Mouse (Mus musculus) embryonic facial prominence, embryonic 14.5 days (tissue): ENCODE data around the gene Cfap157. TPM values are rescaled to one million over a fixed set of nuclear protein-coding genes. Genes with fewer than 3 reads are reported as not detected.
A peak's percentile ranks its signal among the peaks of the same experiment; 100 is the strongest.

Source experiments
- ATAC-seq: fragments of 200-750 bp; cut with Nextera tagmentation; 2 replicates; pipeline ENCODE4 v1.8.0; 2017; ENCODE audit warnings: low read depth, moderate number of reproducible peaks, moderate TSS enrichment
- DNase-seq: peaks from one replicate; pipeline ENCODE4 v3.0.0-alpha.2; 2015; ENCODE audit warnings: low spot score
- H3K27ac ChIP-seq: fragments of 300-500 bp; sonication (generic); replicated peaks from 2 replicates; pipeline ENCODE4 v1.5.1; 2014; ENCODE audit warnings: low read depth, mild to moderate bottlenecking, low read length, moderate library complexity
- H3K27me3 ChIP-seq: fragments of 300-500 bp; sonication (generic); replicated peaks from 2 replicates; pipeline ENCODE4 v1.6.1; 2014; ENCODE audit warnings: low read length; ENCODE audit not compliant: control insufficient read depth, insufficient read depth
- H3K36me3 ChIP-seq: fragments of 300-500 bp; sonication (generic); 2 replicates; pipeline ENCODE4 v1.6.1; 2014; ENCODE audit warnings: low read length, mixed read lengths; ENCODE audit not compliant: control insufficient read depth, insufficient read depth
- H3K4me1 ChIP-seq: fragments of 300-500 bp; sonication (generic); 2 replicates; pipeline ENCODE4 v1.6.1; 2014; ENCODE audit warnings: antibody characterized with exemption, low read length; ENCODE audit not compliant: control insufficient read depth, insufficient read depth
- H3K4me2 ChIP-seq: fragments of 300-500 bp; sonication (generic); 2 replicates; pipeline ENCODE4 v1.6.1; 2014; ENCODE audit warnings: low read depth, mild to moderate bottlenecking, low read length, moderate library complexity, mixed read lengths
- H3K4me3 ChIP-seq: fragments of 300-500 bp; sonication (generic); 2 replicates; pipeline ENCODE4 v1.5.1; 2014; ENCODE audit warnings: low read depth, mild to moderate bottlenecking, low read length
- H3K9ac ChIP-seq: fragments of 300-500 bp; sonication (generic); 2 replicates; pipeline ENCODE4 v1.6.1; 2014; ENCODE audit warnings: low read depth, mild to moderate bottlenecking, low read length, moderate library complexity, mixed read lengths
- H3K9me3 ChIP-seq: fragments of 300-500 bp; sonication (generic); 2 replicates; pipeline ENCODE4 v1.6.1; 2016; ENCODE audit warnings: low read length; ENCODE audit not compliant: control insufficient read depth
- WGBS: fragments of 180-500 bp; shearing (Covaris S2); extraction: QIAGEN DNeasy Blood & Tissue Kit; methylation state at CpG from one replicate; pipeline ENCODE4 v1.1.7; 2014; 5-methylcytosine and 5-hydroxymethylcytosine counted together
- polyA plus RNA-seq: library from polyadenylated mRNA; unstranded; fragments of >200 nt; fragmentation: Nextera tagmentation; extraction: Ambion mirVana; gene quantifications from 2 replicates; pipeline ENCODE4 v1.2.1, GENCODE M21; 2014

Cfap157 gene
- polyA plus RNA-seq, 1 experiment from 2014 or later = 0.63 TPM

DNA sequence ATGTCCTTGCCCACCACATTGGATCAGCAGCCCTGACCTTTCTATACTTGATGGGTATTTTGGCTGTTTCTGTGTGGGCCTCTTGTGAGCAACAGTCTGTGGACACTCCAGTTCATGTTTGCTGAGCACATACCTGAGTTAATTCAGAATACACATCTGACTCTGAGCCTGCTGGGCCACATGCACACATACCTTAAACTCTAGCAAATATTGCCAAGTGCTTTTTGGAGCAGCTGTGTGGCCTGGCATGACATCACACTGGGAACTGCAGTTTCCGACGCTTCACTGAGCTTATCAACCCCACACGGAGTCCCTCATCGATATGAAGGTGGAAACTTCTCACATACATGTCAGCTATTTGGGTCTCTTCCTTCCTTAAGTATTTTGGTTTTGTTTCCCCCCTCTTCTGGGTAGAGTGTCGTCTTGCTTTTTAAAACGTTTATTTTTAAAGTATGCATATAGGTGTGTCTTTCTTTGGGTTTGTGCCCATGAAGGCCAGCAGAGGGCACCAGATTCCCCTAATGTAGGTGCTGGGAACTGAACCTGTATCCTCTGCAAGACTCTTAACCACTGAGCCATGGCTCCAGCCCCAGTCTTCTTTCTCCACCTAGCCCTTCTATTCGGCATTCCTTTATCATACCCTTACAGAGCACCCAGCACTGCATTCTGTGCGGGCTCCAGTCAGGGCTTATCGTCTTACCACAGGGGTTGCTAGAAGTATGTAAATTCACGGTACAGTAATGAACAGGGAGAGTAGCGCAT, 37.0 kb upstream of the Cfap157 start:
- H3K4me1 ChIP-seq = no peaks in the 10 kb centered on the region; the same call in 1 of the 2 replicates
- peaks cover 16% of the 10 kb centered on the region; the same call in 1 of the 2 replicates for H3K36me3 ChIP-seq
- H3K9ac ChIP-seq = no peak overlapping the region
- no peaks in the 10 kb centered on the region for H3K27me3 ChIP-seq
- no peak overlapping the region for H3K4me2 ChIP-seq
- no peak overlapping the region for H3K27ac ChIP-seq
- ATAC-seq = no peak
- WGBS = 68% methylated on average over 11 of the region's 11 CpGs
- no peak overlapping the region for H3K4me3 ChIP-seq
- peak; percentile 30 for DNase-seq
- no peaks in the 10 kb centered on the region for H3K9me3 ChIP-seq

- 91% methylated on average over 5 of the region's 5 CpGs for WGBS
- no peak overlapping the region for H3K9ac ChIP-seq
- no peak for DNase-seq
- H3K4me3 ChIP-seq = no peak overlapping the region
- no peak for ATAC-seq
- no peaks in the 10 kb centered on the region; the same call in 1 of the 2 replicates for H3K4me1 ChIP-seq
- H3K27me3 ChIP-seq = no peaks in the 10 kb centered on the region
- H3K36me3 ChIP-seq = peaks cover 36% of the 10 kb centered on the region
- no peak overlapping the region for H3K27ac ChIP-seq
- H3K4me2 ChIP-seq = no peak overlapping the region
- H3K9me3 ChIP-seq = no peaks in the 10 kb centered on the region
Measured at GRCm38 (mm10) chr2:32818208-32818607, 34.0 kb upstream of the Cfap157 start.

GRCm38 (mm10) chr2:32817589-32817988, 33.4 kb upstream of the Cfap157 start:
- DNase-seq (no peak), ATAC-seq (no peak)
- 68% methylated on average over 7 of the region's 7 CpGs for WGBS
- Histone ChIP-seq H3K27ac (no peak overlapping the region), H3K36me3 (peaks cover 36% of the 10 kb centered on the region), H3K27me3 (no peaks in the 10 kb centered on the region), H3K4me2 (no peak overlapping the region), H3K9me3 (no peaks in the 10 kb centered on the region), H3K4me1 (no peaks in the 10 kb centered on the region), H3K9ac (no peak overlapping the region), H3K4me3 (no peak overlapping the region)

DNA sequence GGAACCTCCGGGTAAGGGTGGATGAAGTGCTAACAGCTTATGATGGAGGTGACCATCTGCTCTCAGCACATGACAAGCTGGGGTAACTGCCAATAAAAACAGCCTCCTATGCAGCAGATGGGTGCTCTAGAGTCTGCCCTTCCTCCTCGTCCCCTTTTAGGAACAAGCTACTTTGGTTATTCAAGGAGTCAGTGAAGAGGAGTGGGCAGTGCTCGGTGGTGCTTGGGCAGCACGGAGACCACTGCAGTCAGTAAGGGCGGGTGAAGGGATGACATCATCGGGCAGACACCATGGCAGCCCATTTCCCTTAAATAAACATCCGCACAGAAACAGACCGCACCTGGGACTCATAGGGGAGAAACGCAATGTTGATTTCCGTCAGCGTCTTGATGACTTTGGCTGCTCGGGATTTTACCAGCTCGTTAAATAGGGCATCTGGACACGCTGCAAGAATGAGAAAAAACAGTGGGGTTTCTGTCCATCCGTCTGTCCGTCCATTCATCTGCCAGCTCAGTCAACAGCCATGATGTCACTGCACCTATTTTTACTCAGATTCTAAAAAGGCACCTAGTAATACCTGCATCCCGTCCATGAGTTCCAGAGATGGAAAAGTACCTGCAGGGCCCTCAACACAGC, 32.8 kb upstream of the Cfap157 start:
- no peak overlapping the region for H3K9ac ChIP-seq
- ATAC-seq (no peak; the same call in 1 of the 2 replicates), DNase-seq (peak; percentile 29)
- no peak overlapping the region for H3K4me2 ChIP-seq
- H3K27ac ChIP-seq = no peak overlapping the region
- H3K36me3 ChIP-seq = peaks cover 36% of the 10 kb centered on the region
- no peaks in the 10 kb centered on the region for H3K9me3 ChIP-seq
- no peak overlapping the region for H3K4me3 ChIP-seq
- H3K27me3 ChIP-seq = no peaks in the 10 kb centered on the region
- 70% methylated on average over 17 of the region's 17 CpGs for WGBS
- no peaks in the 10 kb centered on the region for H3K4me1 ChIP-seq

- ATAC-seq (no peak), DNase-seq (no peak)
- Histone ChIP-seq H3K9ac (no peak overlapping the region), H3K27me3 (no peaks in the 10 kb centered on the region), H3K9me3 (no peaks in the 10 kb centered on the region), H3K4me3 (no peak overlapping the region), H3K27ac (no peak overlapping the region), H3K36me3 (peaks cover 36% of the 10 kb centered on the region), H3K4me1 (no peaks in the 10 kb centered on the region), H3K4me2 (no peak overlapping the region)
- WGBS = 92% methylated on average over 2 of the region's 2 CpGs
Measured at GRCm38 (mm10) chr2:32816497-32816896, 32.3 kb upstream of the Cfap157 start.

DNA sequence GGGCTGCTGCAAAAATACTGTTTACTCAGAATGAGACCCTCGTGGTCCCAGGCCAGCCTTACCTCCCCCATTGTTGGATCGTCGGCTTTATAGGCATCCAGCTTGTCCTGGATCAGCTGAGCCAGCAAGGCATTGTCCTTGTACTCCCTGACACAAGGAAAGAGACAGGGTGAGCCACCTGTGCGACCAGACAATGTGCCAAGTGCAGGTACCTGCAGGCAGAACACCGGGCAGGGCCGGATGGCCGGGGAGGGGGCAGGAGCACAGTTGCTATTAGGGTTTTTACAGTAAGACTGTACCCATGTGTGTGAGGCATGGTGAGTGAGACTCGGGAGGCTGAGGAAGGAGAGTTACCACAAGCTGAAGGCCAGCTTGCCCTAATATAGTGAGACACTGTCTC, 27.7 kb upstream of the Cfap157 start:
- Histone ChIP-seq H3K27ac (no peak overlapping the region), H3K4me2 (no peak overlapping the region), H3K4me3 (no peak overlapping the region), H3K27me3 (no peaks in the 10 kb centered on the region), H3K9ac (no peak overlapping the region), H3K4me1 (no peaks in the 10 kb centered on the region), H3K36me3 (peaks cover 42% of the 10 kb centered on the region), H3K9me3 (no peaks in the 10 kb centered on the region)
- 81% methylated on average over 8 of the region's 8 CpGs for WGBS
- DNase-seq = no peak
- ATAC-seq = no peak

DNA sequence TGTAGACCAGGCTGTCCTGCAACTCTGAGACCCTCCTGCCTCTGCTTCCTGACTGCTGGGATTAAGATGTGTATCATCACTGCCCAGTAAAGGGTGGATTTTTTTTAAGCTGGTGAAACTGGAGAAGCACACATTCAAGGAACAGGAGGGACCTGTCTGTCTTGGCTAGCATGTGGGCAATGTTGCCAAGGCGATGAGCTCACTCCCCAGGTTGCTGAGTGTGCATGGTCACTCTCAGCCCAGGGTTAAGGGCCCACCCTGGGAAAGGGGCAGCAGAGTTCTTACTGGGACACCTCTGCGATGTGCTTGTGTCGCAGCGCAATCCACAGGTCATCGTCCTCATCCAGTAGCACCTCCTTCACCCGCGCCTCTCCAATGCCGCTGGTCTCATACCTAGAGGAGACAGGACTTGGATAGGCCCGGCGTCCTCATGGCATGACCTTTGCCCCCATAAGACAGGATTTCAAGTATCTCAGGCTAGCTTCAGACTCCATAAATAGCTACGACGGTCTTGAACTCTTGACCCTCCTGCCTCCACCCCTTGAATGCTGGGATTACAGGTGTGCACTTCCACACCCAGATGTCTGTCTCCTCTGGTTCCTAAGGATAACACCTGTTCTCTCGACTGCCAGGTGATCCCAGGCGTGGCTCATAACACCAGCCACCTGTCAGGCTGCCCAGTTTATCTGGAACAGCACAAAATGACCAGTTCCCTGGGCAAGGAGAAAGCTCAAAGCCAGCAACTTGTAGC, 24.8 kb upstream of the Cfap157 start:
- no peak overlapping the region for H3K27ac ChIP-seq
- DNase-seq (no peak), ATAC-seq (no peak)
- H3K36me3 ChIP-seq = peaks cover 28% of the 10 kb centered on the region; the same call in 1 of the 2 replicates
- no peaks in the 10 kb centered on the region for H3K9me3 ChIP-seq
- H3K4me2 ChIP-seq = no peak overlapping the region
- no peak overlapping the region for H3K9ac ChIP-seq
- 90% methylated on average over 14 of the region's 14 CpGs for WGBS
- H3K27me3 ChIP-seq = no peaks in the 10 kb centered on the region
- H3K4me3 ChIP-seq = no peak overlapping the region
- H3K4me1 ChIP-seq = no peaks in the 10 kb centered on the region

DNA sequence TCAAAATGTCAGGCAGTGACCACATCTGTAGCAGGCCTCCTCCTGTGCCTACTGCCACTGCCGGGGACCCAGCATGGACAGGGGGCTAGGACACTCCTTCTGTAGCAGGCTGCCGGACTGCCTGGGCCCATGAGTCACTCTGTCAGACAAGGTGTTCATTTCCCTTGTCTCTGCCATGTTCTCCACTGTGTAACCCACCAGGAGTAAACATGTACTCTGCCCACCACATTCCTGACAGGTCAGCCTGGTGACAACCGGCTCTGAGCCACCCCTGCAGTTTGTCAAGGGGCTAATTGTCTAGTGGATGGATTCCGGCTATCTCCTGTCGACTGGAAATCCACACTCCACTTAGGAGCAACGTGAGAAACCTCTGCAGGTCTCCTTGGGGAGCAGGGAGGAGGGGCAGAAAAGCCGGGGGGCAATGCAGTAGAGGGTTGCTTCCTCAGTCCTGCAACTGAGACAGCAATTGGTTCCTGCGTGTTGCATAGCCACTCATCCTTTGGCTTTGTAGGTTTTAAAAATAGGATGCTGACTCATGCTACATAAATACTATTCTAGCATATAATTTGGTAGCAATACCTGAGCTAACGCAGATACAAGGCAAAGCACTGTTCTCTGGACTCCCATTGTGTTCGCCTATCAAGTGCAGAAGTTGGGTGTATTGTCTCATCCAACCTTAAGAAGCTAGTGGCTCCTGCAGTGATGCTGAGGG, 14.2 kb upstream of the Cfap157 start:
- Histone ChIP-seq H3K9ac (peak overlapping the region; percentile 8; the same call in 1 of the 2 replicates), H3K4me2 (no peak overlapping the region), H3K4me1 (no peaks in the 10 kb centered on the region), H3K27ac (no peak overlapping the region), H3K27me3 (no peaks in the 10 kb centered on the region), H3K9me3 (no peaks in the 10 kb centered on the region), H3K4me3 (no peak overlapping the region), H3K36me3 (peaks cover 47% of the 10 kb centered on the region)
- no peak for DNase-seq
- WGBS = 60% methylated on average over 10 of the region's 10 CpGs
- ATAC-seq = no peak
